Mouse (Mus musculus): ENCODE results near the gene Plppr5.

DNA sequence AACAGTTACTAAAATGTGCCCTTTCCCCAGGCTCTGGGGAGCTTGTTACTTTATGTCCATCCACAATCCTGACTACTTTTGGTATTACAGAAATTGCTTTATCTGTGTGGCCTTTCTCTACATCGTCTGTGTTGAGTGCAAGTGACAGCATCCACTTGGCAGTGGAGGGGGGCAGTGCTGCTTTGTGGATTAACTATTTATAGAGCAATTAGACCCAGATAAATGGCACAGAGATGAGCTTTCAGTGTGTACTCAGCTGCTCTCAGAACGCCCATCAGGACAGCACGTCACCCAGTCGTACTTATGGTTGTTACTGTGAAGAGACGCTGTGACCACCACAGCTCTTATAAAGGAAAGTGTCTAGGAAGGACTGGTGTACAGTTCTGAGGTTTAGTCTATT lies 36.8 kb downstream of the Plppr5 start:
- no peak for TF ChIP-seq ZNF384 (IDR thresholded peaks at IDR 0.05; ENCODE audit: low read depth, low read length)
- no peak for TF ChIP-seq MAFK (IDR thresholded peaks at IDR 0.05; ENCODE audit: borderline replicate concordance, low read depth, low read length)
- no peak for TF ChIP-seq CTCF (IDR thresholded peaks at IDR 0.05 in 2 of 3, conservative IDR thresholded peaks at IDR 0.05 in 1 of 3; ENCODE audit: control insufficient read depth in 1 of 3, insufficient read depth in 1 of 3, low read depth in 2 of 3, low read length in 3 of 3, poor library complexity in 1 of 3, severe bottlenecking in 1 of 3)
- TF ChIP-seq POLR2A (IDR thresholded peaks at IDR 0.05; ENCODE audit: control insufficient read depth in 1 of 2, insufficient read depth in 1 of 2, low read depth in 1 of 2, low read length in 2 of 2, poor library complexity in 1 of 2): no peak
- TF ChIP-seq TAL1 (IDR thresholded peaks at IDR 0.05; ENCODE audit: low read length): no peak
- no peak for TF ChIP-seq POLR2AphosphoS2 (IDR thresholded peaks at IDR 0.05; ENCODE audit: low read length)
- TF ChIP-seq TBP (IDR thresholded peaks at IDR 0.05; ENCODE audit: low read depth, low read length): no peak
- no peak for TF ChIP-seq EP300 (IDR thresholded peaks at IDR 0.05; ENCODE audit: low read depth in 1 of 2, low read length in 2 of 2)
- no peak for TF ChIP-seq MYC (IDR thresholded peaks at IDR 0.05; ENCODE audit: low read depth, low read length)
- TF ChIP-seq USF2 (IDR thresholded peaks at IDR 0.05; ENCODE audit: borderline replicate concordance in 1 of 2, insufficient read depth in 1 of 2, low read depth in 1 of 2, low read length in 2 of 2): no peak
- TF ChIP-seq UBTF (IDR thresholded peaks at IDR 0.05; ENCODE audit: borderline replicate concordance, insufficient read depth, low read depth, low read length): no peak
- no peak for TF ChIP-seq MAX (IDR thresholded peaks at IDR 0.05; ENCODE audit: low read length)
- no peak for TF ChIP-seq ELF1 (IDR thresholded peaks at IDR 0.05; ENCODE audit: low read depth, low read length)

All from MEL (cell line).